Mouse (Mus musculus): ENCODE measurements at regions not wholly inside any gene's neighbourhood (a gene's known extent, or its start where the extent isn't known, plus 50 kb on each side); places are given as distances from the start of the nearest gene placed in this dataset.
A peak's percentile ranks its signal among the peaks of the same experiment; 100 is the strongest.

DNA sequence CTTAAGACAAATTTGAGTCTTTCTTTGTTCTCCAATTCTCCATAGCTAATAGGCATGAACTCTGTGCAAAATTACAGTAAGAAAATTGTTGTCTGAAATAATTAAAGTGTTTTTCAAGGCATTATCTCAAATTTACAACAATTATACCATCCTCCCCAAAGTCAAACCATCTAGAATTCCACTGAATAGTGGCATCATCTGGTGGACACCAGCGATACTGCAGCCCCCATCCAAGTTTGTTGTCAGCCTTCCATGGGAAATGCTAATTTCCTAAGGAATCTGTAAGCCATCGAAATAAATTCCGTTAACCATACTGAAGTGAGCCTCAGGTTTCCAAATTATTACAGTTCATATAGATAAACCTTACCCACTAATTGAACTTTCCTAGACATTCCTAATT is 110.7 kb upstream of the Nebl start:
- H3K4me2 ChIP-seq (ENCODE audit: low read length), result no peak overlapping the region
- H3K27me3 ChIP-seq (ENCODE audit: control insufficient read depth, insufficient read depth, low read length), result no peaks in the 10 kb centered on the region
- no peaks in the 10 kb centered on the region for H3K9me3 ChIP-seq (ENCODE audit: control insufficient read depth, low read length)
- H3K36me3 ChIP-seq (ENCODE audit: control insufficient read depth, insufficient read depth, low read length), result no peaks in the 10 kb centered on the region
- no peak overlapping the region for H3K27ac ChIP-seq (replicated peaks in 1 of 2; ENCODE audit: control insufficient read depth in 1 of 2, insufficient read depth in 1 of 2, low read depth in 2 of 2, low read length in 2 of 2)
- no peak overlapping the region for H3K4me3 ChIP-seq (ENCODE audit: control insufficient read depth in 1 of 2, insufficient read depth in 1 of 2, low read depth in 1 of 2, low read length in 2 of 2)
- ATAC-seq (ENCODE audit: insufficient number of reproducible peaks, insufficient read depth, low FRiP score, low read depth), result no peak
- H3K4me1 ChIP-seq (ENCODE audit: control insufficient read depth in 2 of 2, insufficient read depth in 2 of 2, low read length in 2 of 2), result peaks cover 6 to 17% of the 10 kb centered on the region in 2 experiments; a peak in 2 of 4 replicates
- no peak overlapping the region for H3K9ac ChIP-seq (ENCODE audit: low read length)
- WGBS, result 43% methylated on average over 3 of the region's 3 CpGs

DNA sequence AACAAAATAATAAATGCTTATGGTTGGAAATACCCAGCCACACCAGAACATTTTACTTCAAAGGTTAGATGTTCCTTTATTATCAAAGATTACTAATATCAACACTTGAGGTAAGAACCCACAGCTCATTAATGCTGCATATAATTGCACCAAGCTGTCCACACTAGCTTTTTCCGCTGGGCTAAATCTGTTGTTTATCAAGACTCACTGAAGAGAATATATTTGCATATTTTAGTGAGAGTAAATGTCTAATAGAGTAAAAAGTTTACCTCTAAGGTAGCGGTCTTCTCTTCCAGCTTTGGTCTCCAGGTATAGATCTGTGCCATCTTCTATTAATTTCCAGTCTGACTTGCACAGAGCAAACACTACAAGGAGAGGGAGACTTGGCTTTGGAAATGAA is 110.3 kb upstream of the Nebl start:
- 92% methylated on average over 2 of the region's 2 CpGs for WGBS
- ATAC-seq (ENCODE audit: insufficient number of reproducible peaks, insufficient read depth, low FRiP score, low read depth), result no peak
- no peaks in the 10 kb centered on the region for H3K9me3 ChIP-seq (ENCODE audit: control insufficient read depth, low read length)
- H3K27ac ChIP-seq (replicated peaks in 1 of 2; ENCODE audit: control insufficient read depth in 1 of 2, insufficient read depth in 1 of 2, low read depth in 2 of 2, low read length in 2 of 2), result no peak overlapping the region
- H3K4me3 ChIP-seq (ENCODE audit: control insufficient read depth in 1 of 2, insufficient read depth in 1 of 2, low read depth in 1 of 2, low read length in 2 of 2), result no peak overlapping the region
- H3K27me3 ChIP-seq (ENCODE audit: control insufficient read depth, insufficient read depth, low read length), result no peaks in the 10 kb centered on the region
- no peak overlapping the region for H3K9ac ChIP-seq (ENCODE audit: low read length)
- no peak overlapping the region for H3K4me2 ChIP-seq (ENCODE audit: low read length)
- H3K4me1 ChIP-seq (ENCODE audit: control insufficient read depth in 2 of 2, insufficient read depth in 2 of 2, low read length in 2 of 2), result peaks cover 6 to 17% of the 10 kb centered on the region in 2 experiments; a peak in 2 of 4 replicates
- no peaks in the 10 kb centered on the region for H3K36me3 ChIP-seq (ENCODE audit: control insufficient read depth, insufficient read depth, low read length)

DNA sequence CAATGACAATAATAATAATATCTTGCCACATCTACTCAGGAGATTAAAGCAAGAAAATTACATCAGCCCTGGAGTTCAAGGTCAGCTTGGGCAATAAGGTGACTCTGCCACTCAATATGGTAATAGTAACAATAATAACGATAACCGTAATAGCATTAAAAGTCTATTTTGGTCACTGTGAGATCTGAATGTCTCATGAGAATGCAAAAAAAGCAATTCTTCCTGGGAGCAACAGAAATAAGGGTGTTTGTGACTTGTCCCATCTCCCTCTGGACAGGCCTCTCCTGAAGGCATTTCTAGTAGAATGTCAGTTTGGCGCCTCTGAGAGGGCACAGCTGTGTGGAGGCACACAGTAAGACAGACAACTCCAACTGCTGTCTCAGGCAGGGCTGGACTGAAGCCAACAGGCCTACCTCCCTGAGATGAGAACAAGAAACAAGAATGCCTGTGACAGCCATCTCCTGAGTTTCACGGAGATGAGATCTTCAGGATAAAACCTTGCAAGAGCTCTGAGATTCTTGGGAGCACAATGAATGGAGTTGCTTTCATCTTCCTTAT is 109.8 kb upstream of the Nebl start:
- no peaks in the 10 kb centered on the region for H3K36me3 ChIP-seq (ENCODE audit: control insufficient read depth, insufficient read depth, low read length)
- H3K9ac ChIP-seq (ENCODE audit: low read length), result no peak overlapping the region
- no peak overlapping the region for H3K27ac ChIP-seq (replicated peaks in 1 of 2; ENCODE audit: control insufficient read depth in 1 of 2, insufficient read depth in 1 of 2, low read depth in 2 of 2, low read length in 2 of 2)
- H3K9me3 ChIP-seq (ENCODE audit: control insufficient read depth, low read length), result no peaks in the 10 kb centered on the region
- H3K4me2 ChIP-seq (ENCODE audit: low read length), result no peak overlapping the region
- peaks cover 6 to 17% of the 10 kb centered on the region in 2 experiments; a peak in 2 of 4 replicates for H3K4me1 ChIP-seq (ENCODE audit: control insufficient read depth in 2 of 2, insufficient read depth in 2 of 2, low read length in 2 of 2)
- H3K4me3 ChIP-seq (ENCODE audit: control insufficient read depth in 1 of 2, insufficient read depth in 1 of 2, low read depth in 1 of 2, low read length in 2 of 2), result no peak overlapping the region
- WGBS, result 51% methylated on average over 4 of the region's 4 CpGs
- no peak for ATAC-seq (ENCODE audit: insufficient number of reproducible peaks, insufficient read depth, low FRiP score, low read depth)
- H3K27me3 ChIP-seq (ENCODE audit: control insufficient read depth, insufficient read depth, low read length), result no peaks in the 10 kb centered on the region

DNA sequence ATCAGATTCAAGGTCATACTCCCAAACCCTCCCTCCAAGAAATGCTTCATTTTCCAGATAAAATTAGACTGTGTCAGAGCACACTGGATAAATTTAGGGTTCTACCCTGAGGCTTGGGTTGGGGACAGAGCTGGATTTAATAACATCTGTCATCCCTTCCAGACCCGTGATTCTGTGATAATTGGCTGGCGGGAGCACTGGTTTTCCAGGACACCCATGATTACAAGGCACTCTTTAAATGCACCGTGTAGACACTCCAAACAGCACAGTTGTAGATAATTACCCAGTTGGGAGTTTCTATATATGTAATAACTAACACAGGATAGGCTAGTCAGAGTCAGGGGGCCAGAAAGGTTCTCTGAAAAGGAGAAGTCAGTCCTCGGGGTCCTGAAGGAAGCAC is 108.4 kb upstream of the Nebl start:
- Histone ChIP-seq H3K4me2 (ENCODE audit: low read length) (no peak overlapping the region), H3K27me3 (ENCODE audit: control insufficient read depth, insufficient read depth, low read length) (no peaks in the 10 kb centered on the region), H3K9ac (ENCODE audit: low read length) (no peak overlapping the region), H3K36me3 (ENCODE audit: control insufficient read depth, insufficient read depth, low read length) (no peaks in the 10 kb centered on the region), H3K9me3 (ENCODE audit: control insufficient read depth, low read length) (no peaks in the 10 kb centered on the region), H3K4me1 (ENCODE audit: control insufficient read depth in 2 of 2, insufficient read depth in 2 of 2, low read length in 2 of 2) (peaks cover 6 to 17% of the 10 kb centered on the region in 2 experiments; a peak in 2 of 4 replicates), H3K27ac (replicated peaks in 1 of 2; ENCODE audit: control insufficient read depth in 1 of 2, insufficient read depth in 1 of 2, low read depth in 2 of 2, low read length in 2 of 2) (peak overlapping the region in 1 of 2 experiments; percentile 31; a peak in 1 of 4 replicates), H3K4me3 (ENCODE audit: control insufficient read depth in 1 of 2, insufficient read depth in 1 of 2, low read depth in 1 of 2, low read length in 2 of 2) (no peak overlapping the region)
- ATAC-seq (ENCODE audit: insufficient number of reproducible peaks, insufficient read depth, low FRiP score, low read depth), result no peak
- 37% methylated on average over 4 of the region's 4 CpGs for WGBS

DNA sequence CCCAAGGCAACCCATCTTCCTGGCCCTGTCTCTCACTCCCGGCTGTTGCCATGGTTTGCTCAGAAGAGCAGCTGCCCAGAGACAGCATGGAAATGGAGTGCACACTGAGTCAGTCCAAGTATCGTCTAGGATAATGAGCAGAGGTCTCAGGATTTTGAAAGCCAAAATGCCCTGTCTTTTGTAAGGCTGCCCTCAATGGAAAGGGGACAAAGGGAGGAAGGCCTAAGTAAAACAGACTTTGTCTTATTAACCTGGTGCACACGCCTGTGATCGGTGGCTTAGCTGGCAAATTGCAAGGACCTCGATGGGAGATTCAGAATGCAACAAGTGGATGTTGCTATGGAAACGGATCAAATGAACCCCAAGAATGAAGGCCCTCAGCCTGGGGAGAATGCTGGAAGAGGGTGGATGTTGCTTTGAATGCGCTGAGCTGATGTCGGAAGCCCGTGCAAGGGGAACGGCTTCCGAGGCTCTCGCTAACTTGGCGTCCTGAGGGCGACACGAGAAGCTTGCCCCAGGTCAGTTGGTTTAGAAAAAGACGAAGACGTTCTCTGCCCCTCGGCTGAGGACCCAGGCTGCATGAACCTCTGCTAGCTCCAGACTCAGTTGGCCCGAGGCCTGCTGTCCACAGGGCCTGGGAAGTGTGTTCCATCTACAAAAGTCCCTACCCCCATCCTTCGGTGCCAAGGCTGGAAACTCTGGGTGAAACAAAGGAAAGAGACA is 107.8 kb upstream of the Nebl start:
- 87% methylated on average over 20 of the region's 20 CpGs for WGBS
- H3K4me2 ChIP-seq (ENCODE audit: low read length), result no peak overlapping the region
- no peak overlapping the region for H3K4me3 ChIP-seq (ENCODE audit: control insufficient read depth in 1 of 2, insufficient read depth in 1 of 2, low read depth in 1 of 2, low read length in 2 of 2)
- H3K4me1 ChIP-seq (ENCODE audit: control insufficient read depth in 2 of 2, insufficient read depth in 2 of 2, low read length in 2 of 2), result peaks cover 6 to 17% of the 10 kb centered on the region in 2 experiments; a peak in 2 of 4 replicates
- H3K9me3 ChIP-seq (ENCODE audit: control insufficient read depth, low read length), result no peaks in the 10 kb centered on the region
- H3K9ac ChIP-seq (ENCODE audit: low read length), result no peak overlapping the region
- no peak overlapping the region for H3K27ac ChIP-seq (replicated peaks in 1 of 2; ENCODE audit: control insufficient read depth in 1 of 2, insufficient read depth in 1 of 2, low read depth in 2 of 2, low read length in 2 of 2)
- ATAC-seq (ENCODE audit: insufficient number of reproducible peaks, insufficient read depth, low FRiP score, low read depth), result no peak
- no peaks in the 10 kb centered on the region for H3K36me3 ChIP-seq (ENCODE audit: control insufficient read depth, insufficient read depth, low read length)
- H3K27me3 ChIP-seq (ENCODE audit: control insufficient read depth, insufficient read depth, low read length), result no peaks in the 10 kb centered on the region

DNA sequence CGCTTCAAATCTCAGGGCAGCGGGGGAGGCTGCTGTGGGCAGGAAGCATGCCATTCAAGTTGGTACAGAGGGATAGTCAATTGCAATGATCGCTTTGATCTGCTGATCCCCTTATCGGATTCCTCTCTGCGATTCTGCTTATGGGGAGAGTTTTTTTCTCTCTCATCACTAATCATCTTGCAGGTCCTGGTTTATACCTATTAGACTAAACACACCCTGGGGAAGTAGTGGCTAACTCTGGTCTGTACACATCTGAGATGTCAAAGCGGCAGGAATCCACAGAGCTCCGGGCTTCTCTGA is 107.1 kb upstream of the Nebl start:
- Histone ChIP-seq H3K36me3 (ENCODE audit: control insufficient read depth, insufficient read depth, low read length) (no peaks in the 10 kb centered on the region), H3K27me3 (ENCODE audit: control insufficient read depth, insufficient read depth, low read length) (no peaks in the 10 kb centered on the region), H3K4me1 (ENCODE audit: control insufficient read depth in 2 of 2, insufficient read depth in 2 of 2, low read length in 2 of 2) (peaks cover 6 to 17% of the 10 kb centered on the region in 2 experiments; a peak in 2 of 4 replicates), H3K4me2 (ENCODE audit: low read length) (no peak overlapping the region), H3K4me3 (ENCODE audit: control insufficient read depth in 1 of 2, insufficient read depth in 1 of 2, low read depth in 1 of 2, low read length in 2 of 2) (no peak overlapping the region), H3K9ac (ENCODE audit: low read length) (no peak overlapping the region), H3K9me3 (ENCODE audit: control insufficient read depth, low read length) (no peaks in the 10 kb centered on the region), H3K27ac (replicated peaks in 1 of 2; ENCODE audit: control insufficient read depth in 1 of 2, insufficient read depth in 1 of 2, low read depth in 2 of 2, low read length in 2 of 2) (no peak overlapping the region)
- 89% methylated on average over 7 of the region's 7 CpGs for WGBS
- no peak for ATAC-seq (ENCODE audit: insufficient number of reproducible peaks, insufficient read depth, low FRiP score, low read depth)

DNA sequence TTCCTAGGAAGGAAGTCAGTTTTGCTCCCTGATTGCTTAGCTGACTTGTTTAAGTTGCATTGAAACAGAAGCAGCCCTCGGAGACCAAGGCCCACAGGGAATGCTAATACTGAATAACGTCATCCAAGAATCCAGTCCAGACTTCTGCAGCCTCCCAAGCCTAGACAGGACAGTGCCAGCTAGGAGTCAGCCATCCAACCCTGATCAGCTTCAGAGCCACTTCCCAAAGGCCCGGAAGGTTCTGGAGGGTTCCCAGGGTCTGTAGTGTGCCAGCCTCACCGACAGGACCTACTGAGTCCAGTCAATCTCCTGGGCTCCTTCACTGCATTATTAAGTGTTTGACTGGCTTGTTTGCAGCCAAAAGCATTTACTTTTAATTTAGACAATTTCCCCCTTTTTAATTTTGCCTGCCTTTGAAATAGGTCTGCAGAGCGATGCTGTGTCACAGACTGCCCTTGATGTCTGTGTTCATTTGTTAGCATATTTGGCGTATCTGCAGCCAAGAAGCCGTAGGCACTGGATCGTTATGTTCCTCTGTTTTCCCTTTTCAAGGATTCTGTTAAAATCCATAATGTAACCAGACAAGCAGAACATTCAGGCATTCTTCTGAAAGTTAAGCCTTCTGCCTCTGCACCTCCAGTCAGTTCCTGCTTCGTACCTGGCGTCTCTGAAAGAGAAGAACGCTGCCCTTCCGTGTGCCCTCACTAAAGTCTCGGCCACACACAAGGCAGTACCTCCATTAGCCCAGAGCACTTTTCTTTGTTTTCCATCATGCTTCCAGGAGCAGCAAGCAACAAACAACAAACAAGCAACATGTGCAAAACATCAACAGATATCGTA is 106.5 kb upstream of the Nebl start:
- Histone ChIP-seq H3K36me3 (ENCODE audit: control insufficient read depth, insufficient read depth, low read length) (no peaks in the 10 kb centered on the region), H3K27me3 (ENCODE audit: control insufficient read depth, insufficient read depth, low read length) (no peaks in the 10 kb centered on the region), H3K9me3 (ENCODE audit: control insufficient read depth, low read length) (peaks cover 3% of the 10 kb centered on the region; the same call in 1 of the 2 replicates), H3K4me1 (ENCODE audit: control insufficient read depth in 2 of 2, insufficient read depth in 2 of 2, low read length in 2 of 2) (peaks cover 6 to 17% of the 10 kb centered on the region in 2 experiments; a peak in 2 of 4 replicates), H3K4me2 (ENCODE audit: low read length) (no peak overlapping the region), H3K9ac (ENCODE audit: low read length) (no peak overlapping the region), H3K4me3 (ENCODE audit: control insufficient read depth in 1 of 2, insufficient read depth in 1 of 2, low read depth in 1 of 2, low read length in 2 of 2) (no peak overlapping the region), H3K27ac (replicated peaks in 1 of 2; ENCODE audit: control insufficient read depth in 1 of 2, insufficient read depth in 1 of 2, low read depth in 2 of 2, low read length in 2 of 2) (no peak overlapping the region)
- 89% methylated on average over 14 of the region's 14 CpGs for WGBS
- no peak for ATAC-seq (ENCODE audit: insufficient number of reproducible peaks, insufficient read depth, low FRiP score, low read depth)

All from heart, embryonic 14.5 days (tissue).